Mouse (Mus musculus) Patski (cell line): ENCODE results near the gene Pnmal1. TPM values are rescaled to one million over a fixed set of nuclear protein-coding genes. Genes with fewer than 3 reads are reported as not detected.

Experiments used
- ATAC-seq: fragments of 100-300 bp; one replicate; pipeline ENCODE4 v1.8.0; 2021
- CTCF ChIA-PET: fragments of 350-600 bp; sonication (Branson Sonifier 250); formaldehyde crosslinking; loops from one replicate; lab custom pipeline; 2022; ENCODE audit warnings: inconsistent platforms; lab: Charles Lee
- POLR2A ChIA-PET: fragments of 350-600 bp; sonication (Branson Sonifier 250); formaldehyde crosslinking; loops from one replicate; lab custom pipeline; 2022; ENCODE audit warnings: antibody characterized with exemption, inconsistent platforms; lab: Charles Lee
- DNase-seq: peaks from one replicate; pipeline ENCODE4 v3.0.0-alpha.2; 2011; ENCODE audit warnings: low read depth, low spot score
- H3K27me3 ChIP-seq: fragments of 371-371 bp; one replicate; pipeline ENCODE4 v1.5.1; 2021
- CTCF ChIP-seq: fragments of 100-300 bp; IDR thresholded peaks from one replicate; pipeline ENCODE4 v1.5.1; 2021
- in situ Hi-C: fragments of 300-500 bp; cut with MboI; formaldehyde crosslinking; loops from 3 replicates; pipeline ENCODE4 v1.11.1; 2018; ENCODE audit warnings: low pct_unique_long_range_greater_than_20kb, mixed read lengths
- polyA plus RNA-seq: library from polyadenylated mRNA; unstranded; gene quantifications from one replicate; pipeline ENCODE4 v1.2.3, GENCODE M21; 2021

Gene Pnmal1
- polyA plus RNA-seq, 1 experiment from 2014 or later = not detected

GRCm38 (mm10) chr7:16944061-16944807 lies 15.2 kb upstream of the Pnmal1 start, which contains the start of gene Pnmal2:
Gene Pnmal2 (plus strand): TSS chr7:16944682.
- H3K27me3 ChIP-seq = no peaks in the 10 kb centered on the region
- ChIA-PET CTCF (interaction anchor here (1.0 kb wide), 2 partner anchors 11 to 107 kb away, joined by 3 to 4 read pairs; no protein-coding TSS in a partner anchor), POLR2A (no interaction called here)
- no peak for DNase-seq
- peak; percentile 84 for ATAC-seq
- in situ Hi-C loops = no loop called here
- TF ChIP-seq CTCF = no peak

- CTCF ChIA-PET = interaction anchor here (1.0 kb wide), 2 partner anchors 11 to 107 kb away, joined by 3 to 4 read pairs; no protein-coding TSS in a partner anchor
- no peaks in the 10 kb centered on the region for H3K27me3 ChIP-seq
- TF ChIP-seq CTCF = no peak
- ATAC-seq (peak; percentile 8), DNase-seq (no peak)
- in situ Hi-C loops = no loop called here
- POLR2A ChIA-PET = no interaction called here
Observed at GRCm38 (mm10) chr7:16944808-16945315, 14.6 kb upstream of the Pnmal1 start.

GRCm38 (mm10) chr7:16945419-16945818 lies 14.1 kb upstream of the Pnmal1 start:
- ChIA-PET POLR2A (no interaction called here), CTCF (no interaction called here)
- no peaks in the 10 kb centered on the region for H3K27me3 ChIP-seq
- DNase-seq (no peak), ATAC-seq (no peak)
- in situ Hi-C loops = no loop called here
- TF ChIP-seq CTCF = no peak

DNA sequence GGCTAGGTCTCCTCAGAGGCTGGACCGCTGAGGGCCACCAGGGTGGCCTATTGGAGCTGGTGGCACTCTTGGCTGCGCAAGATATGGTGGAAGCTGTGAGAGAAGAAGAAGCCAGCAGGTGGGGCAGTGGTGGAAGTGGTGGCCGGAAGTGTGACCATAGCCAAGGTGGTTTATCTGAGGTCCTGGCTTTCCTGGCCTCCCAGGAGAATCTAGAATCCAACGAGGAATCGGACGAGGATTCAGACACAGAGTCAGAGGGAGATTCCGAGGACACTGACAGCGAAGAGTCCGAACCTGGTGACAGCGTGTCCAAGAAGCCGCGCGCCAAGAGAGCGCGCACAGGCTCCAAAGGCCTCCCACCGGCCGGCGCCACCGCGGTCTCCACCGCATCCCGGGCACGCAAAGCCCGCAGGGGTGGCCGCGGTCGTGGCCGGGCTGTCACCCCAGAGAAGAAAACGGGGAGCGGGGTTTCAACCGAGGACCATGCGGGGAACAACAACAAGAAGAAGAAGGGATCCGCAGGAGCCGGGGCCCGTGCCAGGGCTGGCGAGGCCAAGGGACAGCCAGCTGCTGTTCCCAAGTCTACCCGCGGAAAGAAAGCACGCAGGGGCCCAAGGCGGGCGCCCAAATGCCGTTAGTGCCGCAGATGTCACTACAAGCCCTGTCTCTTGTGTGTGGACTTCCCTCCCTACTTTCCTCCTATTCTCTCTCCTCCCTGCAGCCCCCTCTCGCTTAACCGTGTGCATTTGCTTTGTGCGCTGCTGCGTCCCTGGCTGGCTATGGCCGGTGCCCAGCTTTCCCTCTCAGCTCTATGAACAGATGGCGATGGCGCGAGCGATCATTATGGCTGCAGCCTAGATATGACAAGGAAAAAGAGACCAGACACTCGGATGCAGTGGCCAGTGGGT lies 12.8 kb upstream of the Pnmal1 start:
- TF ChIP-seq CTCF = no peak
- ATAC-seq = no peak
- ChIA-PET POLR2A (no interaction called here), CTCF (no interaction called here)
- DNase-seq = no peak
- H3K27me3 ChIP-seq = no peaks in the 10 kb centered on the region
- in situ Hi-C loops = no loop called here

DNA sequence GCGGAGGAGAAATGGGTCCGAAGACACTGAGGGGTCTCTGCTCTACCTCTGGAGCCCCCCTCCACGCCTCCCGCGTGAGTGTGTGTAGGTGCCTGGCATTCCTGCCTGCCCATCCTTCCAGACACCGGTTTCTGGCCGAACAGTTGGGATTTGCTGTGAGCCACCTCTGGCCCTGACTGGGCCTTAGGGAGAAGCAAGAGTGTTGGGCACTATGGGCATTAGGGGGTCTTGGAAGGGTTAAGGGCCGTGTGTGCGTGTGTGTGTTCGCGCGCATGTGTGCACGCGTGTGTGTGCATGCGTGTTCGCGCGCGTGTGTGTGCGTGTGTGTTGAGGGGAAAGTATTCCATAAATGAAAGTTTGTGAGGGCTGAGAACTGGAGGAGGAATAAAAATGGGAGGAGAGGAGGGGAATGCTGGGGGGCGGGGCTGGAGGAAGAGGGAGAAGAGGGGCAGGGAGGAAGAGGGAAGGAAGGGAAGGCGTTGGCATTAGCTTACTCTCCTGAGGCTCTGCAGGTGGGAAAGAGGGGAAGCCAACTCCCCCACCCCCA lies 12.1 kb upstream of the Pnmal1 start:
- no peaks in the 10 kb centered on the region for H3K27me3 ChIP-seq
- ATAC-seq = no peak
- in situ Hi-C loops = no loop called here
- no peak for DNase-seq
- ChIA-PET POLR2A (no interaction called here), CTCF (interaction anchor here (5.2 kb wide), 1 partner anchor 16 kb away, joined by 64 read pairs; no protein-coding TSS in a partner anchor)
- no peak for TF ChIP-seq CTCF

DNA sequence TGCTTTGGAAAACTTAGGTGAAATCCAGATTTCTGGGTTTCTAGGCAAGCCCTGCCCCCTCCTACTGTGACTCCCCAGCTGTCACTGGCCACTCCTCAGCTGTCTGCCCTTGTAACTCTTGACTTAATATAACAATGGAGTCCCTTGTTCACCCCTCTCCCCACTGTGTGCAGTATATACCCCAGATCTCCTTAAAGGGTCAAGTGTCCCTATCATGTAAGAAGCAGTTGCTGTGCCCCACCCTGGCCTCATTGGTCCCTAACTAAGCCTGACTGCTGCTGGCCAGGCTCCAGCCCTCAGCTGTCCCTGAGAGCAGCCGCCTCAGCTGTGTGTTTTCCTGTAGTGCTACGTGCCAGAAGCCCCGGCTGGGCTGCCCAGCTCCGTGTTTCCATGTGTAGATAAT lies 11.5 kb upstream of the Pnmal1 start:
- in situ Hi-C loops = no loop called here
- ChIA-PET CTCF (interaction anchor here (5.2 kb wide), 1 partner anchor 17 kb away, joined by 64 read pairs; no protein-coding TSS in a partner anchor), POLR2A (no interaction called here)
- ATAC-seq (no peak), DNase-seq (no peak)
- no peaks in the 10 kb centered on the region for H3K27me3 ChIP-seq
- TF ChIP-seq CTCF = no peak

DNA sequence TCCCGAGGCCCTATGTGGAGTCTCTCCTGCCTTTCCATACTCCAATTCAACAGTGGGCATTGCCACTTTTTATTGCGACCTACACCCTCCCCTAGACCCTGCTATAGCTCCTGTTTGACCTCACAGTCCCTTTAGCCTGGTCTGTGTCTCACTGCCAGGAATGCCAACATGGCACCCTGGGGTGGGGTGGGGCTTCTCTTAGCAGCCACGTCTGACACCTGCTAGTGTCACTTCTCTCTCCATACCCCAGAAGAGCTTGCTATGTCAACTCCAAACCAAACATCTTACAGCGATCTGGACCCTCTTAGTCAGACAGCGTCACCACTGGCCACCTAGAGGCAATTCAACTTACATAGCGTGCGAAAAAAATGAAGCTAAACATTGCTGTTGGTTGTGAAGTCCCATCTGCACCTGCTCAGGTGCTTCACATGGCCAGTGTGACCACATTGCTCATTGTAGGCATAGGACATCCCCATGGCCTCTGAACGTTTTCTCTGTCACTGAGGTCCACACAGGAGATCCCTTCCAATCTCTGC lies 10.5 kb upstream of the Pnmal1 start:
- no peak for TF ChIP-seq CTCF
- ChIA-PET POLR2A (no interaction called here), CTCF (interaction anchor here (1.1 to 5.2 kb wide), 5 partner anchors 9 to 125 kb away, joined by 3 to 64 read pairs (median 5); partner anchors contain the start of genes Ppp5c and Psg16)
- in situ Hi-C loops = no loop called here
- no peak for DNase-seq
- ATAC-seq = no peak
- H3K27me3 ChIP-seq = no peaks in the 10 kb centered on the region

DNA sequence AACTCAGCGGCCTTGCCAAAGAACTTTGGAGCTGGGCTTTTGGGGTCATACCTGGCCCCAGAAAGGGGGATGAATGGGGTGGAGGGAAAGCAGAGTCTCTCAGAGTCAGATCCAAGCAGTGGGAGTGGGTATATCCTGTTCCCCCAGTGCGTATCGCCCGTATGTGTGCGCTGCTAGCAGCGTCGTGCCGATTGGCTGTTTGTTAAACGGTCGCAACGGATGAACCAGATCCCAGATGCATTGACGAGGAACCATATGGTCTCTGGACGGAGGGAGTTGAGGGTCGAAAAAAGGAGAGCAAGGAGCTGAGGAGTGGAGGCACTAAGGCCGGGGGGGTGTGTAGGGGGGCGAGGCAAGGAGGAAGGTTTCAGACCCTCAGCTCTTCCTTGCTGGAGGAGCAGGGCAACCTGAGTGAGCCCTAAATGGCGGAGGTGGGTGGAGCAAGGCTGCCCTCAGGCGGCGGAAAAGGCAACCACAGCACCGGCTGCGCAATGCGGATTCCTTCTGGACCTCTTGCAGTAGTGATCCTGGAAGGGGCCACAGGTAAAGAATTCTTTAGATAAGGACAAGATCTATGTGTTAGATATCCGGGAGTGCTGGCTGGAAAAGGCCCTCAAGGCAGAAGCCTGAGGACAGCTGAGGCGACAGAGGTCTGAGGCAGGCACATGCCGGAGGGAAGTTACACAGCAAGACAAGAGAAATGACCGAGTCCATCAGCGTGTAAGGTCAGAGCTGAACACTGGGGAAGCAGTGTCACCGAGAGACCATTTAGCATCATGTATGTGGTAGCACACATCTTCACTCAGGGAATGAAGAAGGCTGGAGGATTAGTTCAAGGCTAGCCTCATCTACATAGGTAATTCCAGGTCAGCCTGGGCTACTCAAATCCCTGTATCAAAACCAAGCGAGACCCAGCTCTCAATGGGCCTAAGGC lies 9.3 kb upstream of the Pnmal1 start:
- DNase-seq (no peak), ATAC-seq (peak; percentile 78)
- no peaks in the 10 kb centered on the region for H3K27me3 ChIP-seq
- ChIA-PET CTCF (interaction anchor here (0.9 to 5.2 kb wide), 11 partner anchors 10 to 124 kb away, joined by 3 to 64 read pairs (median 5); partner anchors contain the start of genes Ppp5c and Psg16), POLR2A (interaction anchor here (0.6 kb wide), 1 partner anchor 50 kb away, joined by 4 read pairs; no protein-coding TSS in a partner anchor)
- in situ Hi-C loops = loop anchor here (5.0 kb wide), 2 partner anchors 52 to 117 kb away; no protein-coding TSS in a partner anchor
- TF ChIP-seq CTCF = no peak
